Mouse (Mus musculus) neutrophil, adult 5-6 weeks (primary cell): ENCODE measurements around the gene Hnf4a. TPM values are rescaled to one million over a fixed set of nuclear protein-coding genes. Genes with fewer than 3 reads are reported as not detected.
"Not testable (repeated sequence)": the region's sequence is repeated elsewhere in the genome, so short reads cannot be mapped to it uniquely, and the experiment has no call there.

Experiments used
- ATAC-seq: fragments of 151-379, 151-347 bp; 2 replicates; pipeline ENCODE4 v1.8.0; 2017; ENCODE audit warnings: mild to moderate bottlenecking, moderate TSS enrichment; ENCODE audit not compliant: insufficient number of reproducible peaks, poor library complexity, low FRiP score, severe bottlenecking; ENCODE audit errors: extremely low read depth
- total RNA-seq: library from RNA; stranded (forward); fragments of 200-1000 nt; gene quantifications from 2 replicates; pipeline ENCODE4 v1.2.3, GENCODE M21; 2017

Gene Hnf4a
- total RNA-seq, 1 experiment from 2014 or later = not detected

DNA sequence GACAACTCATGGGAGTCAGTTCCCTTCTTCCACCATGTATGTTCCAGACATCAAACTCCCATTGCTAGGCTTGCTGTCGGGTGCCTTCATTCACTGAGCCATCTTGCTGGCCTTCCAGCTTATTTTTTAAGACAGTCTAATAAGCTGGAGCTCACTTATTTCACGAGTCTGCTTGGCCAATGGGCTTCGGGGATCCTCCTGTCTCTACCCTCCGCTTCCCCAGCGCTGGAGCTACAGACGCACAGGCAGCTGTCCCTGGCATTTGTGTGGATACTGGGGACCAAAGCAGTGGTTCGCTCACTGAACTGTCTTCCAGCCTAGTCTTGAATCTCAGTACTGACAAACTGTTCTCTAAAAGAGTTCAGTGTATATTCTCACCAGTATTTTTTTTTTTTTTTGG, 99.6 kb downstream of the Hnf4a start:
- no peak for ATAC-seq

DNA sequence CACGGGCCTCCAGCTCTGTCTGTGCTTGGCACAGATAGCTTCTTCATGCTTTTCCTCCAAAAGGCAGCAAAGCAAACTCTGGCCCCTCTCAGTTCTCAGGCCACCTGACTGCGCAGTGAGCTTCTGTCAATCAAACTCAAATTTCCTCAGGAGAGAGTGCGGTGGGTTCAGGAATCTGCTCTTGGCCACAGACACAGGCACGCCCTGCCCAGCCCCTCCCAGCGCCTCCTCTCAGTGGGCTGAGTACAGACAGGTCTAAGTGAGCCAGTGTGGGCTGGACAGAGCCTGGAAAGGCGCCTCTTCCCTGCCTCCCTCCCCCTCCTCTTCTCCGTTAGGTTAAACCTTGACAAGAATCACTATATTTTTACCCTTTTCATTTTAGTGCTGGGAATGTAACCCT, 101.4 kb downstream of the Hnf4a start:
- ATAC-seq = no peak

DNA sequence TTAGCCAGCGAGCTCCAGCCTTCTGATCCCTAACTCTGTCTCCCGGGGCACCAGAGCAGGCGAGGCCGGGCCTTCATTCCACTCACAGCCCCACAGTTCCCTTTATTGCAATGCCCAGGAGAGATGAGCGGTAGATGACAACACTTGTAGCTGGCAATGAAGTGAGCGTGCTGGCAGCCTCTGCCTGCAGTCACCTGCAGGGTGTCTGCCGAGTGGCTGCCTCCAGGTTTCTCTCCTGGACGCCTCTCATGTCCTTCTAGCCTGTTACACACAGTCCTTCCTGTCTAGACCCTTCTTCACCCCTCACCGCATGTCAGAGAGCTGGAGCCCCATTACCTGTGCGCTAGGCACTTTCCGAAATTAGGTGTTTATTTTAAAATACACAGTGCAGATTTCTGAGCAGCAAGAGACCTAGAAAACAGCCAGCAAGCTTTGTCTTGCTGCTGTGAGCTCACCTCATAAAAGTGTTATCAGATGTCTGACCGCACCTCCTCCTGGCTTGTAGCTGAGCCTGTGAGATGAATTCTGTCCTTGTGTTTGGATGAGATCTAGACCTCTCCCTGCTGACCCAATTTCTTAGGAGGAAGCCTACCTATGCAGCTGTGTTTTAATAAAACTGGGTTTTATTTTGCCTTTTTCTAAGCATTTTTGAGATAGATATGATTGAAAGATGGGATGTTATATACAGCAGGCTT, 102.8 kb downstream of the Hnf4a start:
- no peak for ATAC-seq

DNA sequence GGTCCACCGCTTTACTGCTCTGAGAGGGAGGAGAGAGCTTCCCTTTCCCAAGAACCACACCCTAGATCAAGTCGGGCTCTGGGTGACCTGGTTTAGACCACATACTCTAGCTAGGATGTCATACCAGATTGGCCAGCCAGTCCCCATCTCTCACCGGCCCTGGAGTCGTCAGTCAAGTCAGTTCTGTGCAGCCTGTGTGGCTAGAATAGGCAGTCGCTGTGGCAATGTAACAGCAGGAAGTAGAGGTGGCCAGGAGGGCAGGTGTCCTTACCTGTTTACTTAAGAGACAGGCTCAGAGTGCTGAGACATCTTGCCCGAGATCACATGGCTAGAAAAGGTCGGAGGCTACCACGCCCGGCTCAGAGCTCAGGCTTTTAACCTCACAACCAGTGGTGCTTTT, 104.6 kb downstream of the Hnf4a start:
- ATAC-seq = no peak

DNA sequence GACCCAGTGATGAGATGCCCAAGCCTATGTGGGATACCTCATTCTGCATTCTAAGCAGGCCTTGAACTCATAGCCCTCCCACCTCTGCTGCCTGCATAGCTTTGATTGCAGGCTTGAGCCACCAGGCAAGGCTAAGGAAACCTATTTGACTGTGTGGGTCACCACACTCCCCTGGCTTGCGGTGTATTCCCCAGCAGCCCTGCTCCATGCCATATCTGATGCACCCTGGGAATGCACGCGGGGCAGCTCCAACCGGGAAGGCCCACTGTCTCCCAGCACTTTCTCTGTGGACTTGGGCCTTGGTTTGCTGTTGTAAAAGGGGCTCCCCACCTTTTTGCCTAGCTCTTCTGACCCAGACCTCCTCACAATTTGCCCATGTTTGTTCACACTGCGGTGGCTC, 106.6 kb downstream of the Hnf4a start:
- no peak for ATAC-seq

DNA sequence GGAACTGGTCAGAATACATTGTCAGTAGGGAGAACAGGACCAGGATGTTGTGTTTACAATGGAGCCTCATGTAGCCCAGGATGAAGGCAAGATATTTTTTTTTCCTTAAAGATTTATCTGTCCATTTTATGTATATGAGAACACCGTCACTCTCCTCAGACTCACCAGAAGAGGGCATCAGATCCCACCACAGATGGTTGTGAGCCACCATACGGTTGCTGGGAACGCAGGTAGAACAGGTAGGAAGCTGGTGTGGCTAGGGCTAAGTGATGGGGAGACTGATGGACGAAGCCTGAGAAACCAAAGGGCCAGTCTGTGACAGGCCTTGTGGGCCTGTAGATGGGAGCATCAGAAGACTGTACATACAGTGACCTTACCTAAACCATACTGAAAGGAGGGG, 107.4 kb downstream of the Hnf4a start:
- ATAC-seq = no peak

DNA sequence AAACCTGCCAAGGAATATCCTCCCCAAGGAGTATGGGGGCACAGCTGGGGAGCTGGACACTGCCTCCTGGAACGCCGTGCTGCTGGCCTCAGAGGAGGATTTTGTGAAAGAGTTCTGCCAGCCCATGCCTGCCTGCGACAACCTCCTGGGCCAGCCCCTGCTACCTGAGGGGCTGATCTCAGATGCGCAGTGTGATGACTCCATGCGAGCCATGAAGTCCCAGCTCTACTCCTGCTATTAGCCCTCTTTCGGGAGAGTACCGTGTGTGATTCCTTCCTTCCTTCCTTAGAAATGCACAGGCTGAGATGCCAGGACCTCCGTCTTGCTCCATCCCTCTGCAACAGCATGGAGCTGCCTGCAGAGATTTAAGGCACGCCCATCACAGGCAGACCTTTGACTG, 108.8 kb downstream of the Hnf4a start:
- ATAC-seq = no peak

DNA sequence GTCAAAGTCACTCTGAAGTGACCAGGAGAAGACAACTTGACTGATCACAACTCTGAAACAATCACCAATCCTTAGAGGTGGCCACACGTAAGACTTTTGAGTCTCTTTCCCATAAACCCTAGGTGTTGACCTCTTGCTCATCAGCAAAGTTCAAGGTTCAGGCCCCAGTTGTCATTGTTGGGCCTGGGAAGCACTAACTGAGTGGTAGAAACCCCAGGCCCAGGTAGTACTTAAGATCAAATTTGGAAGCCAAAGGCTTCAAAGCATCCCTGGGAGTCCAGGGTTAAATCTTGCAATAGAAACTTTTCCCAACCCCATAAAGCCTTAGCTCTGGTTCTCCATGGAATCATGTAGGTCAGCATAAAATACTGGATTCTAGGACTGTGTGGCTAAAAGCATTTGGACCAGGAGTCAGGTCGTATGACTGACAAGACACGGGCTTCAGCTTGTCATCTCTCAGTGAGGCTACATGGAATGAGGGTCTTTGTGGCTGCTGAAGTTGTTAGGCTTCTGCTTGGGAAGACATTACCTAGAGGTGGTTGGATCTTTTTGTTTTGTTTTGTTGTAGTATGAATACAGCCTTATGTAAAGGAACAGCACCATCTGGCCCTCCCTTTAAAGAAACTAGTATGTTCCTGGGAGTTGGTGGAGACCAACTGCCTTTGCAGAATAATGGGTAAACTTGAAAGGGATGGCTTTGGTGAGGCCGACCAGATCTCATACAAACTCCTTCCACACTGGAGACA, 109.5 kb downstream of the Hnf4a start:
- ATAC-seq = no peak

DNA sequence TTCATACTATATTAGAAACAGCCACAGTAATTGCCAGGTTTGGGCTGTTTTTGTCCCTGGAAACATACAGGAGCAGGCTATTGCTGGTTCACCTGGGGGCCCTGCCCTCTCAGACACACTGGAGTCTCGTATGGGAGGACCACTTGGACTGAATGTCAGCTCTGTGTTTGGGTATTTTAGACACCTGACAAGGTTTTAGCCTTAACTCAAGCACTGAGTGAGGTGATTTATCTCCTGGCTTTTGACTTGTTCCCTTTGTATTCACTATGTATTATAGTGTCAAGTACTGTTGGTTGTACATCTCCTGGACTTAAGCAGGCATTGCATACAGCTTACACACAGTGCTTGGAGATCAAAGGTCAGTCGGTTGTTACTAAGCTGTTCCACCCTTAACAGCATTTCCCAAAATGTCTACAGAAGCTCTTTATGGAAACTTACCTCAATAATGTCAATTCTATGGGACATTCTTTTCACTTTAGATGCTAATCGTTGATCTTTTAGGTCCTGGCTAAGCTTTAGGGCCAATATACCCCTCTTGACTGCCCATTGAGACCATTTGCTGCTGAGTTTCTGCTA, 110.1 kb downstream of the Hnf4a start:
- no peak for ATAC-seq

DNA sequence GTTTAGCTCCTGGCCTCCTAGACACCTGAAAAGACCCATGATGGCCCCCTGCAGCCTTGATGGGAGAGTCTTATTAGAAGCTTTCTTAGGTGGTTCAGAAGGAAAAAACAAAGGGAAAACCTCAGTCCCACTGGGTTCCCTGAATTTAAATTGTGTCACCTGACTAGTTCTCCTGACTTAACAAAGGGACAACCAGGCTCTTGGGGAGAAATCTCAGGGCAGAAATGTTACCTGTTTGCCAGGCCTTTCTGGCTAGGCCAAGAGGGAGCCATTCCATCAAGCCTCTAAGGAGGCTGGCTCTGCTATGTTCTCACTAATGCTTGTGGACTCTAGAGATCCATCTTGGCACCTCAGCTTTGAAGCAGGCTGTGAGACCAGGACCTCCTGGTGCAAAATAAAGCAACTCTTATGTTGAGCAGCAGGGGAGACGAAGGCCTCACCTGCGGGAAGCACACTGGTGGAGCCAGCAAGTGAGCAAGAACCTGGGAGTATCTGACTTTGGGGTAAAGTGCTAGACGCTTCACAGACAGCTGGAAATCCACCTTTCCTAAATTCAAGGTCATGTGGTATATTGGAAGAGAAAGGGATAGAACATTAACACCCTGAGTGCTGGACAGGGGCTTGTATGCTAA, 110.7 kb downstream of the Hnf4a start:
- no peak for ATAC-seq

DNA sequence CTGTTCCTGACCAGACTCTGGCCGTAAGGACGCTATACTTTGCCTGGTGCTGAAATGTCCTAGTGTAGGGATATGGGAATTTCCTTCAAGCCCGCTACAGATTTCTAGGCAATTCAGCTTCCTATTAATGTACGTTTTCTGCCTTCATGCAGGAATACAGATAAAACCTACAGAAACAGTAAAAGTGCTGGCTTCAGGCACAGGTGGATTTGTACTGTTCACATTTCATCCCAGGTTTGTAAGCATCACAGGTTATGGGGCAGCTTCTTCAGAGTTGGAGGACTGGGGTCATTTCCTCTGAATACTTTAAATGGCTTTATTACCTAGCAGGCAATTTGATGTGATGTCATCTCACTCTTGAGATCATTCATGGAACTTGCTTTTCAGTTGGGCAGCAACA, 111.3 kb downstream of the Hnf4a start:
- ATAC-seq = no peak

DNA sequence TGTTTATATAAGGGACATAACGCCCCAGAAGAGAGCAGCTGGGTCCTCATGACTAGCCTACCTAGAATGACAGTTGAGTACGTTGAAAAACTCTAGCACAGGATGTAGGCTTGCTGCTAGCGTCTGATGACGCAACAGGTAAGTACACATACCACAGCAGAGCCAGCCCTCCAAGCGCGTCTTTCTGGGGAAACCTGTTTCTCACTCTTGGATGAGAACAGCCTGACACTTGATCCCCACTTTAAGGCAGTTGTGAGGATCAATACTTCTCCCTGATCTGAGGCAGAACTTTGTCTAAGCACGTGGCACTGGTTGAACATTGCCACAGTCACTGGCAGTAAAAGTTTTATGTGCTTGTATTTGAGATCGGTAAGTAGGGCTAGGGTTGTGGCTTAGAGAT, 113.8 kb downstream of the Hnf4a start:
- ATAC-seq = no peak

DNA sequence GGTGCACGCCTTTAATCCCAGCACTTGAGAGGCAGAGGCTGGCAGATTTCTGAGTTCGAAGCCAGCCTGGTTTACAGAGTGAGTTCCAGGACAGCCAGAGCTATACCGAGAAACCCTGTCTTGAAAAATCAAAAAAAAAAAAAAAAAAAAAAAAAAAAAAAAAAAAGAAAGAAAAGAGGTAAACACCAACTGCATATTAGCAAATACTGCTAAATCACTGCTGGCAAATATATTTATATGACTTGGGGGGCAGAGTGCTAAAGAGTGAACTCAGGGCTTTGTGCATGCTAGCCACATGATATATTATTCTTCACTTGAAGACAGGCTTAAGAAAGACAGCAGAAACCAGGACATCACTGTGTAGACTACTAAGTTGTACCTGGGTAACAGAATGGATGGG, 114.8 kb downstream of the Hnf4a start:
- not testable (repeated sequence) for ATAC-seq

Other genes with a start within 250 kb of the Hnf4a start
- gene Jph2, start 108.8 kb upstream of the Hnf4a start, total RNA-seq = not detected in 2 replicates
- 63.2 and 77.3 TPM in 2 replicates for gene Oser1, start 82.1 kb upstream of the Hnf4a start, total RNA-seq
- gene Gdap1l1, start 68.3 kb upstream of the Hnf4a start, total RNA-seq = not detected in 2 replicates
- 3.1 and 3.2 TPM in 2 replicates for gene Fitm2, start 34.2 kb upstream of the Hnf4a start, total RNA-seq
- gene R3hdml, start 14.5 kb upstream of the Hnf4a start, total RNA-seq = not detected in 2 replicates
- gene Ttpal, start 95.5 kb downstream of the Hnf4a start, total RNA-seq = 79.6 and 87.1 TPM in 2 replicates
- 754 and 769 TPM in 2 replicates for gene Serinc3, start 138.3 kb downstream of the Hnf4a start, total RNA-seq
- 93.6 and 95.4 TPM in 2 replicates for gene Pkig, start 151.6 kb downstream of the Hnf4a start, total RNA-seq
- 3.8 and 4.9 TPM in 2 replicates for gene Ada, start 243.4 kb downstream of the Hnf4a start, total RNA-seq